Mouse (Mus musculus): ENCODE results near the gene Arhgef28.

GRCm38 (mm10) chr13:97954051-97954450 lies 252.2 kb downstream of the Arhgef28 start:
- TF ChIP-seq CTCF (IDR thresholded peaks at IDR 0.05; ENCODE audit: control insufficient read depth, insufficient read depth, insufficient read length): no peak
- no peak for TF ChIP-seq MAX (IDR thresholded peaks at IDR 0.05)
- TF ChIP-seq USF1 (IDR thresholded peaks at IDR 0.05; ENCODE audit: low read depth): no peak
- no peak for TF ChIP-seq MYOD1 (IDR thresholded peaks at IDR 0.05; ENCODE audit: control insufficient read depth, insufficient read length, low read depth)
- no peak for TF ChIP-seq MYOG (IDR thresholded peaks at IDR 0.05; ENCODE audit: control insufficient read depth, extremely low read depth, insufficient read length)
- TF ChIP-seq FOSL1 (IDR thresholded peaks at IDR 0.05; ENCODE audit: insufficient read depth, low read length, poor library complexity, severe bottlenecking): no peak
- TF ChIP-seq CEBPB (IDR thresholded peaks at IDR 0.05; ENCODE audit: low read depth): no peak

All from C2C12 (cell line).